Mouse (Mus musculus): ENCODE data around the gene A3galt2. TPM values are rescaled to one million over a fixed set of nuclear protein-coding genes. Genes with fewer than 3 reads are reported as not detected.
A peak's percentile ranks its signal among the peaks of the same experiment; 100 is the strongest.

Gene A3galt2
- polyA plus RNA-seq, 1 experiment from 2014 or later, result 0.56 TPM

DNA sequence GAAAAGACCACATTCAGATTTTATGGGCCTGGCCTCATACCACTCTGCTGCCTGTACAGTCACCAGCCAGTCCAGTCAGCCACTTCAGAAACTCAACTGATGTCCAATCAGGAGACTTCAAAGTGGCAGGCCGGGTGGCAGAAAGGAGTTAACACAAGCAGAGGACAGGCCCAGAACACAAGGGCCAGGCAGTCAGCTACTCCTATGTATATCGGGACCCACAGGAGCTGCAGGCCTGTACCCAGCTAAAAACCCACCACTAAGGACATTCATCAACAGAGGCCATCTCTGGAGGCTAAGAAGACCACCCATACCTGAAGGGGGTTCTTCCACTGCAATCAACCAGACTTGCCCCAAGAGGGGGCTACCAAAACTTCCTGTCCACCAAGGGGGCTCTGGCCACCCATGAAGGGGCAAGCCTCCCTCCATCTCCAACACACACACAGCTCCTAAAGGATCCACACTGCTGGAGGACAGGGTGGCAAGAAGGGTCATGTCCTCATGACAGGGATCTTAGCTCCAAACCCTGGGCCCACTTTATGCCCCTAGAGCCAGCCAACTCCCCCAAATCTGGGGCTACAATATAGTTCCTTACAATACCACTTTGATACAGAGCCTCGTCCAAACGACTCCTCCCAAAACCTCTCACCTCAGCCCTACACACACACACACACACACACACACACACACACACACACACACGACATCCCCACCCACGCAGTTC lies 49.4 kb downstream of the A3galt2 start:
- Histone ChIP-seq H3K4me1 (replicated peaks; ENCODE audit: control insufficient read depth, insufficient read depth, low read length) (peaks cover 23% of the 10 kb centered on the region), H3K9me3 (ENCODE audit: control insufficient read depth, low read length) (no peaks in the 10 kb centered on the region), H3K36me3 (ENCODE audit: control insufficient read depth, insufficient read depth, low read length) (peaks cover 3% of the 10 kb centered on the region; the same call in 1 of the 2 replicates), H3K4me3 (ENCODE audit: low read depth, low read length) (peak overlapping the region; percentile 99), H3K9ac (ENCODE audit: low read length) (peak overlapping the region; percentile 98), H3K4me2 (ENCODE audit: low read depth, low read length, severe bottlenecking) (peak overlapping the region; percentile 83), H3K27ac (ENCODE audit: low read depth, low read length) (peak overlapping the region; percentile 85; the same call in 1 of the 2 replicates), H3K27me3 (ENCODE audit: control insufficient read depth, insufficient read depth, low read length) (no peaks in the 10 kb centered on the region)
- DNase-seq (ENCODE audit: low spot score), result no peak
- WGBS, result 6% methylated on average over 6 of the region's 6 CpGs
- ATAC-seq (replicated peaks; ENCODE audit: low FRiP score), result peak; percentile 25; the same call in 1 of the 2 replicates

DNA sequence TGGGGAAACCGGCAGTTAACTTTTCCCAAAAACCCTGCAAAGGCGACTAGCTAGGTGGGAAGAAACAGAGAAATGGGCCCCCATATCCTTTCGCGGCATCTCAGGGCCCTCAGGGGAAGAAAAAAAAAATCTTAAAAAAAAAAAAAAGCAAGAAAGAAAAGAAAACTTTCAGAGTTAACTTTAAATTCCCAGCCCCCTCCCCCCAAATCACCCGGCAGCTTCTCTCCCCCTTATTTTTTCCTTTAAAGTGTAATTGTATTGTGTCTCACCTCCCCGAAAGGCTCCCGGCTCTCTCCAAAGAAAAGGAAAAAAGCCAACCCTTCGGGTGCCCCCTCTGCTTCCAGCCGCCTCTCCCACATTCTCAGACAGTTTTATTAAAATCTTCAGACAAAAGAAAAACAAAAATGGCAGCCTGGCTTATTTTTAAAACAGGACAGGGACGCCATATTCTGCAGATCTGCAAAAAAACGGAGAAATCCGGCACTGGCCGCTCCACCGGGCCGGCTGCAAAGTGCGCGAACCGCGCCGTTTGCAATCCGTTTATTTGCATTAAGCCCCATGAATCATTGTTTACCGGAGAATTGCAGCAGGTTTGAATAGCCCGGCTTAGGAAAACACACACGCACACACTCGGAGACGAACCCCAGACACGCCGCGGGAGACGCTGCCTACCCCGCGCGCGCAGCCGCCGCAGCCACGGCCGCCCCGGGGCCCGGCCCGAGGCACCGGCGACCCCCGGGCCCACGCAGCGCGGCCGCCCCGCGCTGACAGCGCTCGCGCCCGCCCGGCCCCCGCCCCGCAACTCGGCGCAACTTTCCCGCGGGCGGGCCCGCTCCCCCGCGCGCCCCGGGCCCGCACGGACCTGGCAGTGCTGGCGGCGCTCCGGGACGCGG lies 50.2 kb downstream of the A3galt2 start:
- under 1% methylated on average over 72 of the region's 74 CpGs for WGBS
- peak overlapping the region; percentile 99 for H3K4me3 ChIP-seq (ENCODE audit: low read depth, low read length)

DNA sequence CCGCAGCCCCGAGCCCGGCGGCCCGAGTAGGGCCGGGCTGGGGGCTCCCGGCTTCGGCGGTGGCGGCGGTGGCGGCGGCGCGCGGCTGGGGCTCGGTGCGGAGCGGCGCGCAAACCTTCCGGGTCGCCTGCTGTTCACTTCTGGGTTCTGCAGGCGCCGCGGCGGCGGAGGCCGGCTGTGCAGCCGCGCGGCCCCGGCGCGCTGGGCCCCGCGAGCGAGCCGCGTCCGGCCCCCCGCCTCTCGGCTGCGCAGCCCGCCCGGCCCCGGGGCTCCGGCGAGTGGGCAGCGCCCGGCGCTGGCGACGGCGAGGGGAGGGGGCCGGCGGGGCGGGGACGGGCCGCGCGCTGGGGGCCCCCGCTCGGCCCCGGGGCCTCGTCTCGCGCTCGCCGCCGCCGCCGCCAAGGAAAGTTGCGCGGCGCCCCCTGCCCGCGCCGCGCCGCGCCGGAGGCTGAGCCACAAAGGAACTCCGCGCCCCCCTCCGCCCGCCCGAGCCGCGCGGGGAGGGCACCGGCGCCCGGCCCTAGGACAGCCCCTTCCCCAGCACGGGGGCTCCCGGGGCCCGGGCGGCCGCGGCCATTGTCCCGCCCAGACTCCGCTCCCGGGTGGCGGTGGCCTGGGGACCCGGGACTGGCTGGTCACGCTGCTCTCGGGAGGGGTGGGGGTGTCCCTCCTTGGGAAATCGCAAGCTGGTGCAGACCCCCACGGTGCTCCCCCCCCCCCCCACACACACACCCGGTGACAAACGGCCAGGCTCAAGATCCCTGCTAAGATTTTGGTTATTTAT lies 51.1 kb downstream of the A3galt2 start, which contains the start of gene Zfp362:
Gene Zfp362 (minus strand): TSS at position 3 of the 784 bp plus-strand sequence.
- H3K4me2 ChIP-seq (ENCODE audit: low read depth, low read length, severe bottlenecking), result peak within 1 kb of the TSS; percentile 83
- H3K9ac ChIP-seq (ENCODE audit: low read length), result peak within 1 kb of the TSS; percentile 98
- ATAC-seq (replicated peaks; ENCODE audit: low FRiP score) (peak; percentile 55), DNase-seq (ENCODE audit: low spot score) (peak; percentile 88)
- H3K9me3 ChIP-seq (ENCODE audit: control insufficient read depth, low read length), result no peaks in the 10 kb centered on the region
- peak within 1 kb of the TSS; percentile 99 for H3K4me3 ChIP-seq (ENCODE audit: low read depth, low read length)
- no peaks in the 10 kb centered on the region for H3K27me3 ChIP-seq (ENCODE audit: control insufficient read depth, insufficient read depth, low read length)
- 1% methylated on average over 47 of the region's 111 CpGs for WGBS
- H3K27ac ChIP-seq (ENCODE audit: low read depth, low read length), result peak within 1 kb of the TSS; percentile 85
- H3K4me1 ChIP-seq (replicated peaks; ENCODE audit: control insufficient read depth, insufficient read depth, low read length), result peaks cover 21% of the 10 kb centered on the region
- H3K36me3 ChIP-seq (ENCODE audit: control insufficient read depth, insufficient read depth, low read length), result no peaks in the 10 kb centered on the region

More for the DNA sequence above, 50.2 kb downstream of the A3galt2 start:
- ATAC-seq (replicated peaks; ENCODE audit: low FRiP score), result no peak
- peak; percentile 71 for DNase-seq (ENCODE audit: low spot score)
- H3K27ac ChIP-seq (ENCODE audit: low read depth, low read length), result peak overlapping the region; percentile 85
- peaks cover 3% of the 10 kb centered on the region; the same call in 1 of the 2 replicates for H3K36me3 ChIP-seq (ENCODE audit: control insufficient read depth, insufficient read depth, low read length)
- H3K9me3 ChIP-seq (ENCODE audit: control insufficient read depth, low read length), result no peaks in the 10 kb centered on the region
- peak overlapping the region; percentile 83 for H3K4me2 ChIP-seq (ENCODE audit: low read depth, low read length, severe bottlenecking)
- peaks cover 21% of the 10 kb centered on the region for H3K4me1 ChIP-seq (replicated peaks; ENCODE audit: control insufficient read depth, insufficient read depth, low read length)
- peak overlapping the region; percentile 98 for H3K9ac ChIP-seq (ENCODE audit: low read length)
- H3K27me3 ChIP-seq (ENCODE audit: control insufficient read depth, insufficient read depth, low read length), result no peaks in the 10 kb centered on the region

DNA sequence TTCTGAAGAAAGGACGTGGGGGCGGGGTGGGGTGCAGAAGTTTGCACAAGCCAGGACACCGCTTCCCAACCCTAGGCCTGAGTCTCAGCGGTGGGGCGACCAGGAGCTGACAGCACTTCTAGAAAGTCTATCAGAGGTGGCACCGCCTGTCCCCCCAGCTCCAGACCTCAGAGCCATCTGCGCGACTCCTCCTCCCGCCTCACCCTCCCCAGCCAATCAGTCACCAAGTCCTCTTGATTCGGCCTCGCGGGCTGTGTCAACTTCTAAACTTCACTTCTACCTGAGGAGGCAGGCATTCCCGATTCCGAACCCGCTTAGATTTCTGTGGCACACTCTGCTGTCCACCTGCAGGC lies 51.6 kb downstream of the A3galt2 start:
- Histone ChIP-seq H3K4me3 (ENCODE audit: low read depth, low read length) (peak overlapping the region; percentile 99), H3K9ac (ENCODE audit: low read length) (peak overlapping the region; percentile 98), H3K4me2 (ENCODE audit: low read depth, low read length, severe bottlenecking) (peak overlapping the region; percentile 83), H3K27ac (ENCODE audit: low read depth, low read length) (peak overlapping the region; percentile 85), H3K9me3 (ENCODE audit: control insufficient read depth, low read length) (no peaks in the 10 kb centered on the region), H3K4me1 (replicated peaks; ENCODE audit: control insufficient read depth, insufficient read depth, low read length) (peaks cover 22% of the 10 kb centered on the region), H3K36me3 (ENCODE audit: control insufficient read depth, insufficient read depth, low read length) (no peaks in the 10 kb centered on the region), H3K27me3 (ENCODE audit: control insufficient read depth, insufficient read depth, low read length) (no peaks in the 10 kb centered on the region)
- WGBS, result under 1% methylated on average over 15 of the region's 15 CpGs
- ATAC-seq (replicated peaks; ENCODE audit: low FRiP score) (peak; percentile 68), DNase-seq (ENCODE audit: low spot score) (no peak)

DNA sequence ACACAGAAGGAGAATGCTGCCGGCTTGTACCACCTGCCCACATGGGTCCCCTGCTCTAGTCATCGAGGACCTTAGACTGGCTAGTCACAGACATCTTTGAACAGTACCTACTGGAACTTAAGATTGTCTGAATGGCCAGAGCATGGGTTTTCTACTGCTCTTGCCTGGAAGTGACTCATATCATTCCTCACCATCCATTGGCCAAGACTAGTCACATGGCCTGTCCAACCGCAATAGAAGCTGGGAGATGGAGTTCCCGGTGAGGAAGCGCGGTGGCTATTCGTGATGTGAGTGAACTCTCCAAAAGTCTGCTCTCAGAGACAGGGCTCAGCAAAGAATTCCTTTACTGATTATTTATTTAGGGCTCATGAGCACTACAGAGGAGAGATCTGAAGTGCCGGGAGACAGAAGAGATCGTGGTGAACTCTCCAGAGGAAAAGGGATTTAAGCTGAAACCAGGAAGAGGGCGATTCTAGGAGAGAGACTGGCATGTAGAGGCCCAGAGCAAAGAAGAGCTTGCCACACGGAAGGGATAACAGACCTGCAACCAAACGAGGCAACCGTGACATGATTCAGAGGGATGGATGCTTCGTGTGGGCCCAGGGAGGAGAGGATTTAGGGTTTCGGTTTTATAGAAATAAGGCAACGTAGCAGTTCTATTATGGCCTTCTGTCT lies 56.4 kb downstream of the A3galt2 start:
- ATAC-seq (replicated peaks; ENCODE audit: low FRiP score), result peak; percentile 90
- WGBS, result 15% methylated on average over 16 of the region's 16 CpGs

DNA sequence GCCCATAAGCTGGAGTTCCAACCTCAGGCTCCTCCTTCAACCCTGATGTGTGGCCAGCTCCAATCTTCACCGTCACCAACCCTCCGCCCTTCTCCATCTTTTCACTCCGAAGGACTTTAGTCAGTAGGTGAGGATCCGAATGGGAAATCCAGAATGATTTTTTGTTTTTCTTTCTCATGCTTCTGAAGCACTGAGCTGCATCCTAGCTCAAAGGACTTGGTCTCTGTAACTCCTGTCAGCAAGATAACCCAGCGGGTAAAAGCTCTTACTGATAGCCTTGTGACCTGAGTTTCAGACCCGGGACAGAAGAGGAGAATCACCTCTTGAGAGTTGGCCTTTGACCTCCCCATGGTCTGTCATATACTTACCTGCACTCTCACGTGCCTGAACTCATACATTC lies 61.8 kb downstream of the A3galt2 start:
- no peaks in the 10 kb centered on the region for H3K27me3 ChIP-seq (ENCODE audit: control insufficient read depth, insufficient read depth, low read length)
- H3K36me3 ChIP-seq (ENCODE audit: control insufficient read depth, insufficient read depth, low read length), result no peaks in the 10 kb centered on the region
- no peak overlapping the region for H3K27ac ChIP-seq (ENCODE audit: low read depth, low read length)
- H3K4me1 ChIP-seq (replicated peaks; ENCODE audit: control insufficient read depth, insufficient read depth, low read length), result peaks cover 3% of the 10 kb centered on the region; the same call in 1 of the 2 replicates
- no peaks in the 10 kb centered on the region for H3K9me3 ChIP-seq (ENCODE audit: control insufficient read depth, low read length)
- WGBS, result 67% methylated on average over 7 of the region's 7 CpGs
- ATAC-seq (replicated peaks; ENCODE audit: low FRiP score), result no peak
- no peak overlapping the region for H3K9ac ChIP-seq (ENCODE audit: low read length)
- no peak overlapping the region for H3K4me2 ChIP-seq (ENCODE audit: low read depth, low read length, severe bottlenecking)
- DNase-seq (ENCODE audit: low spot score), result no peak
- H3K4me3 ChIP-seq (ENCODE audit: low read depth, low read length), result no peak overlapping the region

More for the DNA sequence above, 56.4 kb downstream of the A3galt2 start:
- no peaks in the 10 kb centered on the region for H3K27me3 ChIP-seq (ENCODE audit: control insufficient read depth, insufficient read depth, low read length)
- peaks cover 11% of the 10 kb centered on the region; the same call in 1 of the 2 replicates for H3K4me1 ChIP-seq (replicated peaks; ENCODE audit: control insufficient read depth, insufficient read depth, low read length)
- H3K4me2 ChIP-seq (ENCODE audit: low read depth, low read length, severe bottlenecking), result peak overlapping the region; percentile 66
- H3K36me3 ChIP-seq (ENCODE audit: control insufficient read depth, insufficient read depth, low read length), result no peaks in the 10 kb centered on the region
- no peaks in the 10 kb centered on the region for H3K9me3 ChIP-seq (ENCODE audit: control insufficient read depth, low read length)
- H3K4me3 ChIP-seq (ENCODE audit: low read depth, low read length), result peak overlapping the region; percentile 39
- peak; percentile 84 for DNase-seq (ENCODE audit: low spot score)
- peak overlapping the region; percentile 58 for H3K9ac ChIP-seq (ENCODE audit: low read length)
- H3K27ac ChIP-seq (ENCODE audit: low read depth, low read length), result no peak overlapping the region

All from forebrain, embryonic 11.5 days (tissue).